Mouse (Mus musculus): ENCODE data around the gene Fcrl6. TPM values are rescaled to one million over a fixed set of nuclear protein-coding genes. Genes with fewer than 3 reads are reported as not detected.

The Fcrl6 gene
- polyA plus RNA-seq, 2 experiments: not detected

- peak overlapping the region; percentile 30 to 36 for H3K4me3 ChIP-seq (ENCODE audit: insufficient read depth in 1 of 2, low read depth in 2 of 2, low read length in 2 of 2)
- no peak overlapping the region for H3K27ac ChIP-seq
- WGBS (ENCODE audit: insufficient replicate concordance): under 1% methylated on average over 66 of the region's 66 CpGs
- H3K4me1 ChIP-seq (replicated peaks; ENCODE audit: control insufficient read depth in 2 of 2, insufficient read depth in 2 of 2, low read length in 1 of 2): no peaks in the 10 kb centered on the region
- TF ChIP-seq CTCF (IDR thresholded peaks at IDR 0.05; ENCODE audit: low read depth) (peak; percentile 50), EP300 (IDR thresholded peaks at IDR 0.05; ENCODE audit: low read depth) (no peak)
- H3K9ac ChIP-seq (replicated peaks): no peak overlapping the region
- peak; percentile 47; the same call in 1 of the 2 replicates for ATAC-seq (ENCODE audit: insufficient read depth)
- H3K36me3 ChIP-seq (replicated peaks; ENCODE audit: control insufficient read depth, insufficient read depth, low read depth): no peaks in the 10 kb centered on the region
- peaks cover 35% of the 10 kb centered on the region for H3K27me3 ChIP-seq (ENCODE audit: control insufficient read depth, insufficient read depth, low read length)
- H3K4me2 ChIP-seq (ENCODE audit: low read depth): peak overlapping the region; percentile 52
- no peaks in the 10 kb centered on the region for H3K9me3 ChIP-seq (ENCODE audit: control insufficient read depth, low read length)
- no peak for DNase-seq (ENCODE audit: low read depth in 3 of 3, low spot score in 3 of 3)
Observed at GRCm38 (mm10) chr1:172562641-172563464, 39.5 kb downstream of the Fcrl6 start.

GRCm38 (mm10) chr1:172555638-172556037, 46.7 kb downstream of the Fcrl6 start, which contains the start of gene Vsig8:
Gene Vsig8, plus strand, starts transcription at chr1:172555938.
- H3K36me3 ChIP-seq (replicated peaks; ENCODE audit: control insufficient read depth, insufficient read depth, low read depth): no peaks in the 10 kb centered on the region
- peaks cover 1% of the 10 kb centered on the region for H3K27me3 ChIP-seq (ENCODE audit: control insufficient read depth, insufficient read depth, low read length)
- H3K27ac ChIP-seq: no peak within 1 kb of the TSS
- no peak within 1 kb of the TSS for H3K9ac ChIP-seq (replicated peaks)
- H3K9me3 ChIP-seq (ENCODE audit: control insufficient read depth, low read length): no peaks in the 10 kb centered on the region
- H3K4me1 ChIP-seq (replicated peaks; ENCODE audit: control insufficient read depth in 2 of 2, insufficient read depth in 2 of 2, low read length in 1 of 2): no peaks in the 10 kb centered on the region
- no peak for DNase-seq (ENCODE audit: low read depth in 3 of 3, low spot score in 3 of 3)
- H3K4me2 ChIP-seq (ENCODE audit: low read depth): no peak within 1 kb of the TSS
- TF ChIP-seq CTCF (IDR thresholded peaks at IDR 0.05; ENCODE audit: low read depth) (no peak), EP300 (IDR thresholded peaks at IDR 0.05; ENCODE audit: low read depth) (no peak)
- no peak within 1 kb of the TSS for H3K4me3 ChIP-seq (ENCODE audit: insufficient read depth in 1 of 2, low read depth in 2 of 2, low read length in 2 of 2)
- no peak for ATAC-seq (ENCODE audit: insufficient read depth)
- 60% methylated on average over 11 of the region's 11 CpGs for WGBS (ENCODE audit: insufficient replicate concordance)

GRCm38 (mm10) chr1:172552623-172553022, 49.7 kb downstream of the Fcrl6 start:
- Histone ChIP-seq H3K4me1 (replicated peaks; ENCODE audit: control insufficient read depth in 2 of 2, insufficient read depth in 2 of 2, low read length in 1 of 2) (no peaks in the 10 kb centered on the region; a peak in 1 of 4 replicates), H3K27me3 (ENCODE audit: control insufficient read depth, insufficient read depth, low read length) (no peaks in the 10 kb centered on the region)
- DNase-seq (ENCODE audit: low read depth in 3 of 3, low spot score in 3 of 3): no peak

GRCm38 (mm10) chr1:172551009-172551408, 51.3 kb downstream of the Fcrl6 start:
- Histone ChIP-seq H3K27ac (no peak overlapping the region), H3K27me3 (ENCODE audit: control insufficient read depth, insufficient read depth, low read length) (no peaks in the 10 kb centered on the region), H3K9me3 (ENCODE audit: control insufficient read depth, low read length) (no peaks in the 10 kb centered on the region), H3K36me3 (replicated peaks; ENCODE audit: control insufficient read depth, insufficient read depth, low read depth) (no peaks in the 10 kb centered on the region), H3K4me2 (ENCODE audit: low read depth) (no peak overlapping the region), H3K4me3 (ENCODE audit: insufficient read depth in 1 of 2, low read depth in 2 of 2, low read length in 2 of 2) (no peak overlapping the region), H3K9ac (replicated peaks) (no peak overlapping the region), H3K4me1 (replicated peaks; ENCODE audit: control insufficient read depth in 2 of 2, insufficient read depth in 2 of 2, low read length in 1 of 2) (no peaks in the 10 kb centered on the region; a peak in 1 of 4 replicates)
- DNase-seq (ENCODE audit: low read depth in 3 of 3, low spot score in 3 of 3): no peak
- WGBS (ENCODE audit: insufficient replicate concordance): 44% methylated on average over 7 of the region's 7 CpGs
- no peak for TF ChIP-seq EP300 (IDR thresholded peaks at IDR 0.05; ENCODE audit: low read depth)
- no peak for TF ChIP-seq CTCF (IDR thresholded peaks at IDR 0.05; ENCODE audit: low read depth)
- ATAC-seq (ENCODE audit: insufficient read depth): no peak

More at GRCm38 (mm10) chr1:172552623-172553022, 49.7 kb downstream of the Fcrl6 start:
- ATAC-seq (ENCODE audit: insufficient read depth): no peak
- no peaks in the 10 kb centered on the region for H3K36me3 ChIP-seq (replicated peaks; ENCODE audit: control insufficient read depth, insufficient read depth, low read depth)
- no peak overlapping the region for H3K4me3 ChIP-seq (ENCODE audit: insufficient read depth in 1 of 2, low read depth in 2 of 2, low read length in 2 of 2)
- TF ChIP-seq EP300 (IDR thresholded peaks at IDR 0.05; ENCODE audit: low read depth) (no peak), CTCF (IDR thresholded peaks at IDR 0.05; ENCODE audit: low read depth) (no peak)
- no peaks in the 10 kb centered on the region for H3K9me3 ChIP-seq (ENCODE audit: control insufficient read depth, low read length)
- no peak overlapping the region for H3K4me2 ChIP-seq (ENCODE audit: low read depth)
- no peak overlapping the region for H3K27ac ChIP-seq
- H3K9ac ChIP-seq (replicated peaks): no peak overlapping the region
- 37% methylated on average over 1 of the region's 1 CpGs for WGBS (ENCODE audit: insufficient replicate concordance)

- TF ChIP-seq EP300 (IDR thresholded peaks at IDR 0.05; ENCODE audit: low read depth): no peak
- Histone ChIP-seq H3K27ac (no peak overlapping the region), H3K9ac (replicated peaks) (no peak overlapping the region), H3K36me3 (replicated peaks; ENCODE audit: control insufficient read depth, insufficient read depth, low read depth) (no peaks in the 10 kb centered on the region), H3K4me3 (ENCODE audit: insufficient read depth in 1 of 2, low read depth in 2 of 2, low read length in 2 of 2) (peak overlapping the region; percentile 7 to 30), H3K27me3 (ENCODE audit: control insufficient read depth, insufficient read depth, low read length) (no peaks in the 10 kb centered on the region), H3K4me1 (replicated peaks; ENCODE audit: control insufficient read depth in 2 of 2, insufficient read depth in 2 of 2, low read length in 1 of 2) (no peaks in the 10 kb centered on the region; a peak in 1 of 4 replicates), H3K9me3 (ENCODE audit: control insufficient read depth, low read length) (no peaks in the 10 kb centered on the region), H3K4me2 (ENCODE audit: low read depth) (peak overlapping the region; percentile 28)
- no peak for DNase-seq (ENCODE audit: low read depth in 3 of 3, low spot score in 3 of 3)
- ATAC-seq (ENCODE audit: insufficient read depth): peak; percentile 25; the same call in 1 of the 2 replicates
- WGBS (ENCODE audit: insufficient replicate concordance): 0% methylated on average over 8 of the region's 8 CpGs
Observed at GRCm38 (mm10) chr1:172550551-172550951, 51.8 kb downstream of the Fcrl6 start.
